Mouse (Mus musculus) kidney, embryonic 16.5 days (tissue): Measurements from ENCODE around the gene St3gal3. TPM values are rescaled to one million over a fixed set of nuclear protein-coding genes. Genes with fewer than 3 reads are reported as not detected.

Experiments
- ATAC-seq: fragments of 200-750 bp; cut with Nextera tagmentation; 2 replicates; pipeline ENCODE4 v1.8.0; 2017; ENCODE audit warnings: moderate TSS enrichment; ENCODE audit not compliant: low FRiP score, low TSS enrichment
- H3K27ac ChIP-seq: fragments of 300-500 bp; sonication (generic); 2 replicates; pipeline ENCODE4 v1.5.1; 2014; ENCODE audit warnings: low read length
- H3K27me3 ChIP-seq: fragments of 300-500 bp; sonication (generic); 2 replicates; pipeline ENCODE4 v1.6.1; 2014; ENCODE audit warnings: low read length, control low read depth, mixed read lengths; ENCODE audit not compliant: insufficient read depth
- H3K36me3 ChIP-seq: fragments of 300-500 bp; sonication (generic); 2 replicates; pipeline ENCODE4 v1.6.1; 2014; ENCODE audit warnings: low read length, control low read depth, mixed read lengths; ENCODE audit not compliant: insufficient read depth
- H3K4me1 ChIP-seq: fragments of 300-500 bp; sonication (generic); 2 replicates; pipeline ENCODE4 v1.6.1; 2014; ENCODE audit warnings: low read length, control low read depth, mixed read lengths; ENCODE audit not compliant: insufficient read depth
- H3K4me2 ChIP-seq: fragments of 300-500 bp; sonication (generic); replicated peaks from 2 replicates; pipeline ENCODE4 v1.6.1; 2014; ENCODE audit warnings: low read depth, low read length
- H3K4me3 ChIP-seq: fragments of 300-500 bp; sonication (generic); 2 replicates; pipeline ENCODE4 v1.5.1; 2014; ENCODE audit warnings: mild to moderate bottlenecking, low read length
- H3K9ac ChIP-seq: fragments of 300-500 bp; sonication (generic); replicated peaks from 2 replicates; pipeline ENCODE4 v1.6.1; 2014; ENCODE audit warnings: low read length
- H3K9me3 ChIP-seq: fragments of 300-500 bp; sonication (generic); 2 replicates; pipeline ENCODE4 v1.6.1; 2016; ENCODE audit warnings: low read length, control low read depth
- WGBS: fragments of 180-500 bp; shearing (Covaris S2); extraction: QIAGEN DNeasy Blood & Tissue Kit; methylation state at CpG from one replicate; pipeline ENCODE4 v1.1.7; 2014; 5-methylcytosine and 5-hydroxymethylcytosine counted together
- polyA plus RNA-seq: library from polyadenylated mRNA; unstranded; fragments of >200 nt; fragmentation: Nextera tagmentation; extraction: Ambion mirVana; gene quantifications from 2 replicates; pipeline ENCODE4 v1.2.1, GENCODE M21; 2015

St3gal3 gene
- polyA plus RNA-seq, 1 experiment from 2014 or later: 8.7 TPM

DNA sequence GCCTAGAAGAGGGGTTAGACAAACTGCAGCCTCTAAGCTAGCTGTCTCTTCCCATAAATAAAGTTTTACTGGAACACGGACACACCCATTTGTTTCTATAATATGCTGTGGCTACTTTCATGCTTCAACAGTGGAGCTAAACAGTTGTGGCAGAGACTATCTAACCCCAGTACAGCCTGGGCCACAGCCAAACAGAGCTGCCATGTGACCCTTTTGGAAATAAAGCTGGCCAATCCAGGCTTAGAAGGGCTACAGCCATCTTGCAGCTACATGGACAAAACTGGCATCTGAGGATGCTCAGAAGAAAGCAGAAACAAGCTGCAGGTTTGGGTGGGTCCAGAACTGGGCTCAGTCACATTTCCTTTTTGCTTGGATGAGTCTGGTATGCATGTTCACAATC, 158.9 kb downstream of the St3gal3 start:
- ATAC-seq: no peak
- Histone ChIP-seq H3K27me3 (no peaks in the 10 kb centered on the region), H3K9me3 (no peaks in the 10 kb centered on the region), H3K9ac (no peak overlapping the region), H3K36me3 (no peaks in the 10 kb centered on the region), H3K4me2 (no peak overlapping the region), H3K27ac (peak overlapping the region; percentile 40; the same call in 1 of the 2 replicates), H3K4me1 (peaks cover 17% of the 10 kb centered on the region; the same call in 1 of the 2 replicates), H3K4me3 (no peak overlapping the region)
- WGBS: 53% methylated on average over 1 of the region's 1 CpGs

DNA sequence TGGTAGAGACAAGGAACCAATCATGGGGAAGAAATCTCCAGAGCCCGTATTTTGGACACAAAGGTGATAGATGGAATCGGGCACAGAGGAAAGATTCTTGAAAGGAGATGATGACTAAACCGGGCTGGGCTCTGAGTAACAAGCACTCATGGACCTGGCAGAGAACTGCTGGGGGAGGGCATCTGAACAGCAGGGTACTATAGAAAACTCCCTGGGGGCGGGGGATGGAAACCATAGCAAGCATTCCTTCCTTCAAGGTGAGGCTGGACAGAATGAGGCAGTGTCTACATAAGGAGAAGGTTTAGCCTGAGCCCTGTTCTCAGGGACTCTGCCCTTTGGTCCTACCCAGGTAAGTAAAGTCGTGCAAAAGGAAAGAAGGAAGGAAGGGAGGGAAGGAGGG, 160.0 kb downstream of the St3gal3 start:
- ATAC-seq: no peak

DNA sequence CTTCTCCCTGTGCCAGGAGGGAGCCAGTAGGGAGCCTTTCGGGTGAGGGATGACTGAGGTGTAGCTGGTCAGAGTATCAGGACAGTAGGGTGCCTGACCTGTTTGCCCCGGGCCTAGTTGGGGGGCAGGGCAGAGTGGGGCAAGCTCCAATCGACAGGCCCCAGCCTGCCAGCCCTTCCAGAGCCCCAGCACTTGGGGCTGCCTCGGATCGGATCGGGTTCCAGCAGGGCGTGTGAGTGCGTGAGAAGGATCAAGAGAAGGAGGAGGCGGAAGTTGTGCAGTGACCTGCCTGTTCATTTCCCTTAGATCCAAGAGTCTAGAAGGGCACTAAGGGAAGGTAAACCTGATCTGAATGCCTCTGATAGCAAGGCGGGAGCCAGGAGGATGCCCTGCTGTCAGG, 161.7 kb downstream of the St3gal3 start:
- H3K36me3 ChIP-seq: no peaks in the 10 kb centered on the region
- no peak overlapping the region for H3K9ac ChIP-seq
- H3K27me3 ChIP-seq: no peaks in the 10 kb centered on the region
- no peak overlapping the region for H3K27ac ChIP-seq
- H3K4me2 ChIP-seq: no peak overlapping the region
- ATAC-seq: no peak
- H3K9me3 ChIP-seq: no peaks in the 10 kb centered on the region
- no peak overlapping the region for H3K4me3 ChIP-seq
- H3K4me1 ChIP-seq: peaks cover 16% of the 10 kb centered on the region; the same call in 1 of the 2 replicates
- 34% methylated on average over 10 of the region's 10 CpGs for WGBS

More for the DNA sequence above, 160.0 kb downstream of the St3gal3 start:
- Histone ChIP-seq H3K4me3 (no peak overlapping the region), H3K27me3 (no peaks in the 10 kb centered on the region), H3K36me3 (no peaks in the 10 kb centered on the region), H3K4me2 (no peak overlapping the region), H3K27ac (no peak overlapping the region), H3K9ac (no peak overlapping the region), H3K4me1 (peaks cover 17% of the 10 kb centered on the region; the same call in 1 of the 2 replicates), H3K9me3 (no peaks in the 10 kb centered on the region)
- WGBS: 71% methylated on average over 5 of the region's 5 CpGs

DNA sequence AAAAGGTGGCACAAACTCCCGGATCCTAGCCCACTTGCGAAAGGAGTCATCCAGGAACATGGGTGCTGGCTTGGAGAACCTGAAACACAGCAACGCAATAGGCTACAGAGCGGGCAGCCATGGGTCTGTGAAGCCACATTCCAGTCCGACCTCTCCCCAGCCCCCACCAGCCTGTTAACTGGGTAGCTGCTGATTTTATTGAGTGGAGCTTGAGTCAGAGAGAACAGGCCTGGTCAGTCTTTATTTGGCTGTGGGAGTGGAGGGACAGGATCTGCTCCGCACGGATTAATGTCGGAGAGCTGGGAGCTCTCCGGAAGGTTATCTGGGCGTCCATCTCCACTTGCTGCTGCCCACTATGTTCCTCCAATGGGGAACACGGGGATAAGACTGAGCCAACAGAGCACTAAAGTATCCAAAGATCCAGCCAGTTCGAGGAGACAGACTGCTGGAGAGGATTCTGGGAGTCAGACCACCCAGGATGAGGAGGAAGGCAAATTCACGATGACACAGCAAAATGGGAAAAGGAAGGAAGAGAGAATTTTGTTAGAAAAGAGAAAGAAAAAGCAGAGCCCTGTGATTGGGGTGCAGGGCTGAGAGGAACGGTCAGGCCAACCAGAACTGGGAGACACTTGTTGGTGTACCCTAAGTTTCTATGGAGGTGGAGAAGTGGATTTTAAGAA, 170.2 kb downstream of the St3gal3 start:
- Histone ChIP-seq H3K4me2 (no peak overlapping the region), H3K27ac (no peak overlapping the region), H3K27me3 (no peaks in the 10 kb centered on the region), H3K9ac (no peak overlapping the region), H3K9me3 (no peaks in the 10 kb centered on the region), H3K36me3 (no peaks in the 10 kb centered on the region), H3K4me1 (0 out of 2 replicates have a peak, but pooled peaks cover 6% of the 10 kb centered on the region), H3K4me3 (no peak overlapping the region)
- WGBS: 59% methylated on average over 14 of the region's 14 CpGs
- peak; percentile 49; the same call in 1 of the 2 replicates for ATAC-seq

DNA sequence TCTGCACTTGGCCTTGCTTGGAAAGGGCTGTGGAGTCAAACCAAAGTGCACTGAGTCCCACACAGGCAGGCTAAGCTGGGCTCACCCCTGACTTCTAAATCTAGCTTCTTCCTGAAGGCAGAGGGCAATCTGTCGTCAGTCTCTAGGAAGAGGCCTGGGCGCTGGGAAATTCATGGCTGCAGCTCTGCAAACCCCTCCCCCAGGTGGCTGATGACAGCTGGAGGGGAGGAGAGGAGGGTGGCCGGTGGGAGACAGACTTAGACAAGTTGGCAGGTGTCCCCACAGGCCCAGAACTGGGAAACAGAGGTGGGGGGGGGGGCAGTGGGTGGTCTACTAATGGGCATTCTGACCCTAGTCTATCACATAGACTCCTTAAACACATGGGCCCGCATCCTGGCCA, 177.2 kb downstream of the St3gal3 start:
- Histone ChIP-seq H3K9me3 (no peaks in the 10 kb centered on the region), H3K4me1 (no peaks in the 10 kb centered on the region), H3K27me3 (no peaks in the 10 kb centered on the region), H3K9ac (no peak overlapping the region), H3K36me3 (peaks cover 13% of the 10 kb centered on the region), H3K4me2 (no peak overlapping the region), H3K27ac (no peak overlapping the region), H3K4me3 (no peak overlapping the region)
- WGBS: 48% methylated on average over 4 of the region's 4 CpGs
- ATAC-seq: no peak

DNA sequence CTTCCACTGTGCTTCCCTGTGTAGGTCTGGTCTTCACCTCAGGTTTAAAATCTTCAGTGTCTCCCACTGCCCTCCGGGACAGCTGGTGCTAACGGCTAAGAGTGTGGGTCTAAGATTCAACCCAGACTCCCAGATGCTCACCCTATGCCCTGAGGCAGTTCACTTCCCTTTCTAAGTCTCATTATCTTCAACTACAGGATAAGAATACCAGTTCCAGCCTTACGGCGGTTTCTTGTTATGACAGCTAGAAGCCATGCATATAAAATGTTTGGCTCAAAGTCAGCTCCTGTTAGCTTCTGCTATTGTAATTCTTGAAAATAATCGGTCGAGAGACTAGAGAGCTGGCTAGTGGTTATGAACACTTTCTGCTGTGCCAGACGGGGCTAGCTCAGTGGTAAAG, 187.2 kb downstream of the St3gal3 start:
- Histone ChIP-seq H3K9ac (no peak overlapping the region), H3K36me3 (peaks cover 9% of the 10 kb centered on the region), H3K27ac (no peak overlapping the region), H3K9me3 (peaks cover 3% of the 10 kb centered on the region; the same call in 1 of the 2 replicates), H3K27me3 (no peaks in the 10 kb centered on the region), H3K4me3 (no peak overlapping the region), H3K4me1 (0 out of 2 replicates have a peak, but pooled peaks cover 4% of the 10 kb centered on the region), H3K4me2 (no peak overlapping the region)
- WGBS: 82% methylated on average over 7 of the region's 7 CpGs
- ATAC-seq: no peak

DNA sequence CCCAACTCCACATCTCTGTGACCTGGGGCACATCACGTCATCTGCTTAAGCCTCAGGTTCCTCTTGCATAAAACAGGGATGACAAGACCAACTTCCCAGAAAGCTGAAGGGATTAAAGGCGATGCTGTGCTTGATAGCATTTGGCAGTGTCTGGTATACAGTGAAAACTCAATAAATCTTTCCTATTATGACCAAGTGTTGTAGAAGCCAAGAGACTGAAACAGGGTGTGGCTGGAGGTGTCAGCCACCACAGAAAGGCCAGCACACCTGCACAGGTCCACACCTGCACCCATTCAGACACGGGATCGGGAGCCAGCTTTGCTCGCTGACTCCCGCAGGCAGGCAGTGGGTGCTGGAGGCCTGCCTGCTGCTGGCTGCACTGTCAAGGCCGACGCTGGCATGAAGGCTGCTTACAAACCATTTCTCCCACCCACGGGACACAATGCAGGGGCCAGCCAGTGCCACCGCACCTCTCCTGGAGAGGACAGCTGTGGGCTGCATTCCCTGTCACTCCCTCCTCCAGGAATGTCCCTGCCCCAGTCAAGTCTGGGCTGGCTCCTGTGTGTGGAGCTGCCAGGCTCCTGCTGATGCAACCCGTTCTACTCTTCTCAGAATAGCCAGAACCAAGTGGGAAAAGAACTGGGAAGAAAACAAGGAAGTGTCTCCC, 187.9 kb downstream of the St3gal3 start:
- Histone ChIP-seq H3K27ac (no peak overlapping the region), H3K4me2 (no peak overlapping the region), H3K9me3 (no peaks in the 10 kb centered on the region), H3K4me1 (0 out of 2 replicates have a peak, but pooled peaks cover 4% of the 10 kb centered on the region), H3K27me3 (no peaks in the 10 kb centered on the region), H3K4me3 (no peak overlapping the region), H3K36me3 (0 out of 2 replicates have a peak, but pooled peaks cover 3% of the 10 kb centered on the region), H3K9ac (no peak overlapping the region)
- ATAC-seq: no peak
- WGBS: 89% methylated on average over 11 of the region's 11 CpGs

DNA sequence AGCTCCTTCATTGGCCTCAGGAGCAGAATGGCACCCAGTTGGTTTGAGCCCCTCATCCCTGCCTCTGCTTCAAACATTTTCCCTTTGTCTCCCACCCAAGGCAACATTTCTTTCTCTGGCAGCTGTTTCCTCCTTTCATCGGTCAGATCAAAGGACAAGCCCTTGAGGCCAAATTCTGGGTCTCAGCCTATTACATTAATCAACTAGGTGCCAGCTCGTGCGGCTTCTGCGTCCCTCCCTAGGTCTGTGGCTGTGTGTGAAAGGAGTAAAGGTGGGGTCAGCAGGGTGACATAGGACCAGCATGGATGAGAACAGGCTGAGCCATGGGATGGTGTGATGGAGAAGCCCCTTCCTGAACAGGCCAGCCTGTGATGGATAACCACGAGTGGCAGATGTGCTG, 191.4 kb downstream of the St3gal3 start:
- Histone ChIP-seq H3K4me3 (no peak overlapping the region), H3K4me1 (0 out of 2 replicates have a peak, but pooled peaks cover 4% of the 10 kb centered on the region), H3K27me3 (no peaks in the 10 kb centered on the region), H3K9ac (no peak overlapping the region), H3K9me3 (no peaks in the 10 kb centered on the region), H3K4me2 (no peak overlapping the region), H3K36me3 (peaks cover 2% of the 10 kb centered on the region; the same call in 1 of the 2 replicates), H3K27ac (no peak overlapping the region)
- WGBS: 10% methylated on average over 5 of the region's 5 CpGs
- ATAC-seq: no peak

DNA sequence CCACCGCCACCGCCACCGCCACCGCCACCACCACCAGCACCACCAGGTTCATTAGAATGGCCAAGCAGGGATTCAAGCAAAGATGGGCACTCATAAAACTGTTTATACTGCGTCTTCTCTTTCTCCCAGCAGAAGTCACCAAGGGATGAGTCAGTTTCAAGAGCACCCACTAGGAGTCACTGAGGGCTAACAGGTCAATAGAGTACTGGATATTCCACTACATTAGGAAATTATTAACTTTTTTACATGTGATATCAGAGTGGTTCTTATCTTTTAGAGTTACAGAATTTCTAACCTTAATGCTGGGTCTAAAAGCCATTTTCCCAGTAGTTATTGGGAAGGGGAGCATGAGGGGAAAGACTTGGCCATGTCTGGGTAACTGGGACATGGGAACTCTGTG, 197.8 kb downstream of the St3gal3 start:
- no peak overlapping the region for H3K4me2 ChIP-seq
- WGBS: 96% methylated on average over 5 of the region's 5 CpGs
- H3K9ac ChIP-seq: no peak overlapping the region
- no peaks in the 10 kb centered on the region for H3K4me1 ChIP-seq
- ATAC-seq: no peak
- H3K27me3 ChIP-seq: no peaks in the 10 kb centered on the region
- no peaks in the 10 kb centered on the region for H3K9me3 ChIP-seq
- H3K4me3 ChIP-seq: no peak overlapping the region
- peaks cover 2% of the 10 kb centered on the region; the same call in 1 of the 2 replicates for H3K36me3 ChIP-seq
- H3K27ac ChIP-seq: no peak overlapping the region

DNA sequence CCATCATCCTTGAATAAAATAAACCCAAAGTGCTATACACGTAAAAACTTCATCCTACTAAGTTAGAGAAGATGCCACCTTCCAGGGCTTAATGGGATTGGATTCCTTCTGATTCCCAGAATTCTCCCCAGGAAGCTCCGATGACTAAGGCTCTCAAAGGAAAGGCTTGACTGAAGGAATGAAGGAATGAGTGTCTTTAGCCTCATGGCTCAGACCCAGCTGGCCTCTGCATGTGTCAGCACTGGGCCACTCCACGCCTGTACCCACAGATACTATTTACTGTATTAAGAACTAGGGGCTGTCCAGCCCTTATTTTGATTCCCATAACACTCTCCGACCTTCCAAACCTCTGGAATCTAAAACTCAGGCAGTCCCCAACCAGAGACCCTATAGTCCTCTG, 200.6 kb downstream of the St3gal3 start:
- H3K4me1 ChIP-seq: peaks cover 10% of the 10 kb centered on the region
- H3K27ac ChIP-seq: no peak overlapping the region
- no peak overlapping the region for H3K4me2 ChIP-seq
- H3K9ac ChIP-seq: no peak overlapping the region
- H3K36me3 ChIP-seq: no peaks in the 10 kb centered on the region
- H3K27me3 ChIP-seq: peaks cover 6% of the 10 kb centered on the region; the same call in 1 of the 2 replicates
- H3K4me3 ChIP-seq: no peak overlapping the region
- H3K9me3 ChIP-seq: no peaks in the 10 kb centered on the region
- 78% methylated on average over 4 of the region's 4 CpGs for WGBS
- ATAC-seq: no peak
